Mouse (Mus musculus) layer of hippocampus, postnatal 10 days (tissue): Measurements from ENCODE around the gene Nme7. TPM values are rescaled to one million over a fixed set of nuclear protein-coding genes. Genes with fewer than 3 reads are reported as not detected.

Source experiments
- DNase-seq, 2 experiments: peaks; one replicate each; pipeline ENCODE4 v3.0.0; 2021; ENCODE audit warnings: low spot score in 2 of 2
- total RNA-seq, 2 experiments: library from RNA; stranded (reverse); gene quantifications; 2 replicates each; pipeline ENCODE4 v1.2.3; 2021

The Nme7 gene
- total RNA-seq, 2 experiments from 2014 or later, result 21.7 to 23.8 TPM

DNA sequence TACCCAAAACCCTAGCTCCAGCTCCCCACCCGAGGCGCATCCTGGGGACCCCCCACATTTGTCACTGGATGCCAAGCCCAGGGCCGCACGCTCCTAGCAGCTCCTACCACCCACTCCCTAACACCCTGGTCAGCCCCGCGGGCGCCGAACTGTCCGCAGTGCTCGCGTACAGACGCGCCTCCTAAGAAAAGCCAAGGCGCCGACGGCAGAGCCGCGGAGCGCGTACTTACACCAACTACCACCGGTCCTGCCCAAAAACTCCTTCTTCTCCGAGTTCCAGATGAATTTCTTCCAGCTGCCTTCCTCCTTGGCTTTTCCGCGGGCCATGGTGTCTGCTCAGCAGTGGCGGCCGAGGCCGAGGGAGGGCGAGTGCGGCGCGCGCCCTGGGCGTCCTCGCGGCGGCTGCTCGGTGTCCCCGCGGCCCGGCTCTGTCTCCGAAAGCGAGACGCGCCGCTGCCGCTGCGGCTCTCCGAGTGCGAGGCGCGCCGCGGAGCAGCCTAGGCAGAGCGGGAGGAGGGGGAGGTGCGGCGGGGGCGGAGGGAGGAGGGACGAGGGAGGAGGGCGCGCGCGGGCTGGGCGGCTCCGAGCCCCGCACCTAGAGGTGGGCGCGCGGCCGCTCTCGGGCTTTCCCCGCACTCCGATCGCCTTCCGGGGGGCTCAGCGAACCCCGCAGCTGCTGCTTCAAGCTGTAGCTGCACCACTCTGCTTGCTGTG is 153.8 kb downstream of the Nme7 start:
- no peak for DNase-seq

DNA sequence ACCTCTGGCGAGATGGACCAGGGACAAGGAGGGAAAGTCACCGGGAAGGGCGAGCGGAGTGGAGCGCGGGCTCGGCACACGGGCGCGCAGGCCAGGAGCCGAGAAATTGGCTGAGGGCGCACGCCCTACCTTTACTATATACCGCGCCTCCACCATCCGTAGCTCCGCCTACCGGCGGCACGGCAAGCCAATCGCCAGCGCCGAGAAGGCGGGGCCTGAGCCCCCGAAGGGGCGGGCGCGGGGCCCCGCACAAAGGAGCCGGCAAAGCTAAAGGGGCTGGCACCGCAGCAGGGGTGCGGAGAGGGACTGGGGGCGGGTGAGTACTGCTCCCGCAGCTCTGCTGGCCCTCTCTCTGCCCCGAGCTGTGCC is 154.3 kb downstream of the Nme7 start, which contains the start of gene Atp1b1:
Gene Atp1b1 (minus strand): TSS at position 111 of the 369 bp plus-strand sequence.
- peak; percentile 88 to 93 for DNase-seq

DNA sequence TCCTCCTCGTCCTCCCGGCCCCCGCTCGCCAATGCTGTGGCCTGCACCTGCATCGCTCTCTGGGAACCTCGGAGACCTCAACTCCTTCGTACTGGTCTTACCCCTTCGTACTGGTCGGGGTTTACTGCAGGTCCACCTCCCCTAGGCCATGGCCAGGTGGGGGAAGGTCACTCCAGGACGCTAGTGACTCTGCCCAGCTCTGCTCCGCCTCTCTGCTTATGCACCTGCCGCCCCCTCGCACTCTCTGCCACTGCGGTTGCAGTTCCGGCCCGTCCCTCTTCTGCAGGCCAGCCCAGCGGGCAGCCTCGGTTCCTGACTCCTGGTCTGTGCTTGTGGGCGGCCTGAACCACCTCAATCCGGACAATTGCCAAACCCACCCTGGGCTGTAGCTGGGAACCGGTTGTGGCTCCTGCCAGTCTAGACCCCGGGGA is 154.7 kb downstream of the Nme7 start:
- DNase-seq, result no peak

DNA sequence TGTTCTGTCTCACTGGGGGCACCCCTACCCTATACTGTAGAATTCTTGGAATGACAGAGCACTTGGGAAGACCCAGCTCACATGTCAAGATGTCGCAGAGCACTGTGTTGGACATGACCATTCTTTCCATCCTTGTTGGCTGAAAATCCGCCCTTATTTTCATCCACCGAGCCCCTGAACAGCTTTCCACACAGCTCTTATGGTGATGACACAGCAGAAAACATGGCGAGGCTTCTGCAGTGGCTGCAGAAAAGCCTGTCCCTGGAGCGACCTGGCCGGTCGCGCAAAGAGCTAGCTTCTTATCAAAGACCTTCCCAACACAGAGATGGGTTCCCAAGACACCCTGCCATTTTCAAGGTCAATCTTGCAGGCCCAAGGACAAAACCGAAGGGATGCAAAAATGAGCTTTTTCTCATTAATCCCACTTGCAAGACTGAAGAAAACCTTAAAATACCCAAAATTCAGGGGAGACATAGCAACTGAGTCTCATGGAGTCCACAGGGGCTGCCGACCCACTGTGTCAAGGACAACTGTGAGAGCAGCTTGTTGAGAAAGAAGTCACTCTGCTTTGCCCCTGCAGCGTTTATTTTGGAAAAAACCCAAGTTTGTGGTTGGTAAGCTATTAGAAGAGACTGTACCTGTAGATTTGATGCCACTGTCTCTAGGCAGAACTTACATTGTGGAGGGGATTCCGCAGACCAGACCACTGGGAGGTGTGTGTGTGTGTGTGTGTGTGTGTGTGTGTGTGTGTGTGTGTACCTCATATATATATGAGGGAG is 155.4 kb downstream of the Nme7 start:
- no peak for DNase-seq

DNA sequence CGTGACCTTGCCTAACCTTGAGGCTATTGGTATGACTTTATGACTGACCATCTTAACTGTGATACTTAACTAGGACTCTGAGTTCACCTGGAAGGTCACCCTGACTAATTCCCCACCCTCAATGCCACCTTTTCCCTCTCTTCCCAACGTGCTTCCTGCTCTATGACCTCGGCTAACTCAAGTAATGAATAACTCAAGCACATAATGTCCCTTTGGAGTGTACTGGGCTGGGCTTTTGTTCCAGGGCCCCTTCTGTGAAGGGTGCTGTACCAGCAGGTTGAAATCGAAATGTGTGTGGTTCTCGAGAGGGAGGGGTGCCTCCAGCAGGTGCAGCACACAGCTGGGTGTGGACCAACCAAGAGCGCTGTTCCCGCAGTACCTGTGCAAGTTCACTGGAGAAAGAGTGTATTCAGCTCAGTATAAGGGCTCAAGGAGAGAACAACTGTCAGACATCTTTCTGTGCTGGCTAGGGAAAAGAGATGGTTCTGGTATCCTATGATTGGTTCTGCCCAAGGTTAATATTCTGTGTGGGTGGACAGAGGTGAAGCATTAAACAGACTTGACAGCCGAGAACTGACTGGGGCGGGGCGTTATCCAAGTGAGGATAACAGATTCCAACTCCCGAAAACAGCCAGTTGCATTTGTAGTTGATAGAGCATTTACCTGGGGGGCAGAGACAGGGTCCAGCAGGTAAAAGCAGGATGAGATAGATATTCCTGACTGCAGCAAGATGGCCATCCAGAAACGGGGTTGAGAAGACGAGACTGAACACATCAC is 157.2 kb downstream of the Nme7 start:
- no peak for DNase-seq

DNA sequence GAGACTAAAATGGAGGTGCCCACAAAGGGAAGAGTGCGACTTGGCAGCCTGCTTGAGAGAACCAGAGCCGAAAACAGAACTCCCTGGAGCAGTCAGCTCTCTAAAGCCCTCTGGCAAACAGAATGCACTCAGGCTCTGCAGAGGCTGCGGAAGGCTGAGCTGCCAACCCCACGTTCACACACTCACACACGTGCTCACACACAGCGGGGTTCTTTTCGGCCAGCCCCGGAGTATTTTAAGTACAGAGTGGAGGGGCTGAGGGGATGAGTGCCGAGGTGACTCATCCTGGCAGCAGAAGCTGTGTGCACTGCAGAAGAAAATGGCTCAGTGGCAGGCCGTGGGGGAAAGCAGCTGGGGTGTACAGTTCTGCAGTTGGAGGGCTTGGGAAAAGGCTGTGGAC is 157.8 kb downstream of the Nme7 start:
- peak; percentile 60 to 61 for DNase-seq

DNA sequence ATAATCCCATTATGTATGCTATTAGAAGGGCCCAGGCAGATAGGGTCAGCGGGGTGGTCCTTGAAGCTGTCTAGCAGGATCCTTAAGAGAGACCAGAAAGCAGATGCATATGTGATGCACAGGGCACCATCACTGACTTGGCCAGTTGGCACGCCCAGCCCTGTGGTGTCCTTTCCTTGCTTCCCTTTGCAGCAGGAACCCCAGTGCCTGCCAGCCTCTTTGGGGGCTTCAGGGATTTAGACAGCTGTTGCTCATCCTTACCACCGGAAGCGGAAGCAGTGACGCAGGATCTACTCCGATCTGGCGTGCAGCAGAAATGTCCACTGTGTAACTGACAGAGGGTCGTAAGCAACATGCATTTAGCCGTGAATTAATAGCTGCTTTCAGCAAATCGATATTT is 163.5 kb downstream of the Nme7 start:
- DNase-seq, result no peak

DNA sequence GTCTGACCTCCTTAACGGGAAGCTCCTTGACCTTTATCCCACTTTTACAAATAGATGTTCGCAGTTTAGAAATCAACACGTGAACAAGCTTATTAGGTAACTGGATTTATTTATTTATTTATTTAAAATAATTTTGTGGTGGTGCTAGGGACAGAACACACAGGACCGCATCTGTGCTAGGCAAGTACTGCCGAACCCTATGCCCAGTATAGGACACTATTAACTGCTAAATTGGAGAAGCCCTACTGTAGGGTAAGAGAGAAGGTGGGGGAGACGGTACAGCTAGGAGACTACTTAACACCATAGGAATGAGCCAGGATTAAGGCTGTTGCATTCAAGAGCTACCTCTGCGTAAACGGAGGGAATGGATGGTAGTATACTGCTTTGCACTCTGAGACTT is 164.4 kb downstream of the Nme7 start:
- DNase-seq, result no peak

DNA sequence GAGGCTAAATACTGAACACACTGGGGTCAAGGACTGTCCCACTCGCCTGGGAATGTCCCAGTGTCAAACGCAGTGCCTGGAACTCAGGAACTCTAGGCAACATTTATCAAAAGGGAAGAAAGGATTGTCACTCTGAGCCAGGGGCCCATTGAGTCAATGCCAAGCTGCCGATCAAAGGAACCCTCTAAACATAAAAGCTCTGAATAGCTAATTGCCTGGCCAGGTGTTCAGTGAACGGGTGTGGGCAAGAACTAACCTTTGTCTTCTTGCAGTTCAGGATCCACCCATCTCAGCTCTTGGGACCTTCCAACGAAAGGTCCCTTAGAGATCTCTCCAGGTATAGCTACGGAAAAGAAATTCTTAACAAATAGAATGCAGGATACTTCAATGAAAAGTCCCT is 167.1 kb downstream of the Nme7 start:
- DNase-seq, result no peak

DNA sequence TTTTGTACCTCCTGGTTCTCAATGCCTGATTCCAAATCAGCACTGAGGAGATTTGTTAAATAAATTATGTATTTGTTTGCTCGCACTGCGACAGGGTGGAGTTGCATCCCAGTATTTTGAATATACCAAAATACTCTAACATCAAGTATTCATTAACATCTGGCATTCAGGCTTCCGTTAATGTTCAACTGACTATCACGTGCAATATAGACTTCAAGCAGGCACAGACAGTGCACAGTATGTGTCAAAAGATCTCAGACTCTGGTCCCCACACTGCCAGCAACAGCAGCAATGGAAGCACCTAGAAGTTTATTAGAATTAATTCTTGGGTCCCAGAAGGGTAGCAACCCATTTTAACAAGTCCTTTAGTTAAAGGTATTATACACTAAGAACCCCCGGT is 167.7 kb downstream of the Nme7 start:
- DNase-seq, result no peak

DNA sequence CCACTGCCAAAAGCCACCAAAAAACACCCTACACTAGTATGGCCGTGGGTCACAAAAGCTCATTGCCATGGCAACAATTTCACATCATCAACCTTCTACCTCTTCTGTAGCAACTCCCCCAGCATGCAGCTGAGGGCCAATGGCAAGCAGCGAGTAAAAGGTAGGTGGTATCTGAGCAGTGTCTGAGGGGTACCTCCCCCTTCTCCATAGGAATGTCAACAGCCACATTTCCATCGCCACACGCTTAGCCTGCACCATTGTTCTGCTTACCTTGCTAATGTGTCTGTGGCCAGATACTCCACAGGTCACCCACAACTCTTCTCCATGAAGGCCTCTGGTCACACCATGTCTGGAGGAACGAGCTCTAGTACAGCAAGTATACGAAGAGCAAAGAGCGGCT is 169.5 kb downstream of the Nme7 start:
- no peak for DNase-seq

DNA sequence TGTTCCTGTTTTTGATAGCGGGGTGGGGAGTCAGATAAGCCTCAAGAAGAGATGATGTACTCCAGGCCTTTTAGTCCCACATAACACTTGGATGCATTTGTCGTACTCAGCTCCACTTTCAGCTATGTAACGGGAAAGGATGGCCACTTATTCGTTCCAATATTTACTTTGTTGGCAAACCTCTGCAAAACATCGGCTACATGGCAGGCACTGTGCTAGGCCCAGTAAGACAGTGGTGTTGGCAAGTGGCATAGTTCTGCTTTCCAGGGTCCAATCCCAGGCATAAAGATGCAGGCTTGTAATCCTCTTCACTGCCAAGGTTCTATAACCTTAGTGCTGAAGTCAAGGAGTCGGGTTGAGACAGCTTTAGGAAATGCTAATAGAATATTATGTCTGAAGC is 170.4 kb downstream of the Nme7 start:
- no peak for DNase-seq

DNA sequence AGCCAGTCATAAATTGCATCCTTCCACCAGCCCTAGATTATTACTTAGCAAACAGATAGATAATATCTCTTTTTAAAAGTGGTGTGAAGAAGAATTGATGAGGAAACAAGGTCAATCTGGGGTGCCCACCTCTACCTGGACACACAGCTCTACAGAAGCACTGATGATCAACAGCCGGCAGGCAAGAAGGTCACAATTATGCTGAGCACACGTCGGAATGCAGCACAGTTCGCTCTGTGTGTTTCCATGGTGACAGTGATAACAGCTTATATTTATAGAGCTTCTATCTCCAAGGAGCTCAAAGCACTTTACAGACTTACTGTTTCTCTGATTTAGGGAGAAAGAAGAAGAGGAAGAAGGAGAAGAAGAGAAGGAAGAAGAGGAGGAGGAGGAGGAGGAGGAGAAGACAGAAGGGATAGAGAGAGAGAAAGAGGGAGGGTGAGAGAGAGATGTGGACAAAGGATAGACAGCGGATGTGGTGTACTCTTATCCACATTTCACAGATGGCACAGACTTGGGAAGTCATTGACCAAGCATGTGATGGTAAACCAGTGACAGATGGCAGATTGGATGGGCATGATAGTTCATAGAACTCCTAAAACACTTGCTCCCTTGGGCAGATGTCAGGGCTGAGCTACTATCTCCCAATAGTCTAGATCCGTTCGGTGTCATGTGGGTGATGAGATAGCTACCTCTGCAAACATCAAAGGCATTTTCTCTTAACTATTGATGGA is 171.0 kb downstream of the Nme7 start:
- DNase-seq, result no peak

DNA sequence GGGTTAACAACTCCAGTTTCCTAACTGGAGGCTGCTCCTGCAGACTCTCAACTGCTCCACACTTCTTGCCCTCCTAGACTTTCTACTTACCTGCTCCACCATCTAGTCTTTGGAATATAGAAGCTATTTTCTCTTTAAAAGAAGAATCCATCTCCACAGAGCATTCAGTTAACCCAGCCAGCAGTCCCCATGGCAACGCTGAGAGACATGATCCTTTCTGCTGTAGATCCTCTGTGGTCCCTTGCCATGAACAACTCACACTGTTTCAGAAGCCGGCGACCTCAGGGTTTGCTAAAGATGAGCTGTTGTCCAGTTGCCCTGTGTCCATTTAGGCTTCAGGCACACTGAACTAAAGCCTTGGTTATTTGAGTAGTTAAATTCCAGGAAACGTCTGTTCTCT is 172.0 kb downstream of the Nme7 start:
- DNase-seq, result peak in 1 of 2 experiments; percentile 35

DNA sequence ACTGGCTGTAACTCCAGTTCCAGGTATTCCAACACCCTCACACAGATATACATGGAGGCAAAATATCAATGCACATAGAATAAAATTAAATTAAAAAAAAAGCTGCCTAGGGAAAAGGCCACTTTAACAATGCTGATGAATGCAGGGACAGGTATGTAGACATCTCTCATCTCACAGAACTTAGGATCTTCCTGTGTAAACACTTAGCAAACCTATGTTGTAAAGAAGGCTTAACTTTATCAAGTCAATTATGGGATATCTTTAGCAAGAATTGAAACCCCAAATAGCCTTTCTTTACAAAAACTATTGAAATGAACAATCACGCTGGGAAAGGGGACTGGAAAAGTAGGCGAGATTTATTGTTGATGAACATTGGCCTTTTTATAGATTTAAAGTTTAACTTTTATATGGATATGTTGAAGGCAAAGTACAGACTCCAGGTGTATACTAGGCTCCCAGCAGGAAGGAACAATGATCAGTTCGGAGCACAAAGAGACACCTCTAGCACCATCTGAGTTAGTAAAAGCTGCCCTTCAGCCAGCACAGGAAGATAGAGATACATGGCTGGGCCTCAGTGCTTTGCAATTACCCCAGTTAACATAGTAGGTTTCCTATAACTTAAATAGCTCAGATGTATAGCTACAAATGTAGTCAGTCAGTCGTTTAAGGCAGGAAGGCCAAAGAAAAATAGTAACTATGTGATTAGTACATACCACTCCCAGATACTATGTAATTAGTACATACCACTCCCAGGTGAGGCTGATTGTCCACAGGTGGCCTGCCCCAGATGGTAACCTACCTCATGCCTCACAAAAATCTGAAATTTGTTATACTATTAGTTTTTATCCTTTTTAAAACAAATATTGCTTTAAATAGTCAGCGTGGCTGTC is 177.1 kb downstream of the Nme7 start:
- no peak for DNase-seq

DNA sequence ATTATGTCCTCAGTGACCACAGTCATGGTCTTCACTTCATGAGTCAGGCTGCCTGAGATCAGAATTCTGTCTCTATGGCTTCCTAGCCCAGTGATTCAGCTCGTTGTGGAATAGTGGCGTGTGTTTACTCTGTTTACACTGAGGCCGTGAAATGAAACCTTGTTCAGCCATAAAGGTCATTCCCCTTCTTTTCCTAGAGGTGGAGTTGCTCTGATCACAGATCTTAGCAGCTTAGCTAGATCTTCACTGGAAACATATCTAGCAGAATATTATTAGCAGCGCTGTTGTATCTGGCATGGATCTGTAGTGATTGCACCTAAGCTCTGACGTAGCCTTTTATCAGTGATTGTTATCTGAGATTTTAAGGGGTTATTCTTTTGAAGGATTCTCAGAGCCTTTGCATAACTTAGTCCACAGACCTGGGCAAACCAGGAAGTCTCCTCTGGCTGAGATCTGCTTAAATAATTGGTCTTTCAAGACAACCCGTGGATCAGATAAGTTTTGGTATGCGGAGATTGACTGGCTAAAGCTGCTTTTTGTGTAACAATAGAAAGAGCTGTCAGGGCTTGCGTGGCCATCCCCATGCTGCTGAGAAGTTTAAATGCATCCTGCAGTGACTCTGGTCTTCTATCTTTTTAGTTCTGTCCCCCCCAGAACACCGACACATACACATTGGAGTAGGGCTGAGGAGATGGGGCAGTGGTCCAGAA is 177.9 kb downstream of the Nme7 start:
- DNase-seq, result no peak

DNA sequence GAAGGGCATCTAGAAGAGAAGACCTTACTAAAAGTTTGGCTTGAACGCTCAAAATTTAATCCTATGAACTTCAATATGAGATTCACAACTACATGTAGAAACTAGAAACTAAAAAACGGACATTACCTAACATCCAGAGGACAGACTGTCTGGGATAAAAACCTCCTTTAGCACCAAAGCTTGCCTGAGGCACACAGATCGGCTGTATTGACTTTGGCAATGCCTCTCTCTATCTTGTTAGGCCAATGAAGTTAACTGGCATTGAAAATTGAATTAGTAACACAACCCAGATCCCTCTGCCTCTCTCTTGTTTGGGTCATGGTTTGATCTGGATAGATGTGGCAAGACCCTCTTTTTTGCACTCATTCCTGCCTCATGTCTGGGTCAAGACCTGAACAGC is 178.9 kb downstream of the Nme7 start:
- DNase-seq, result no peak

DNA sequence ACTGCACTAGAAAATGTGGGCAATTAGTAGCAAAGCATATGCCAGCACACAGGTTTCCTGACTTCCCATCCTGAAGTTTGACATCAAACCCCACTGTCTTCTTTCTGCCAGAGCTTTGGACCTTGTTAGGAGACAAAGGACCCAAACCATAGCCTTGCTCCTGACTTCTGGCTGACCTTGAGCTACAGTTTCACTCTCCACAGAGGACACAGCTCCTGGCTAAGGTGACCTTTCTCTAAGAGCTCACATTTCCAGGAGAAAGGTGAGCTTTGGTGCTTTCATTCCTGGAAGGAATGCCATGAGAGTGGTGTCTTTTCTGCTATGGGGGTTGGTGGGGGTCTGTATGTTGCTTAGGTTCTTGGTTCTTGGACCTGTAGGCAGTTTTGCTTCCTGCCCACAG is 179.8 kb downstream of the Nme7 start:
- DNase-seq, result no peak
